Mouse (Mus musculus): ENCODE results near the gene 1810009J06Rik. TPM values are rescaled to one million over a fixed set of nuclear protein-coding genes. Genes with fewer than 3 reads are reported as not detected.
"Not testable (repeated sequence)": the region's sequence is repeated elsewhere in the genome, so short reads cannot be mapped to it uniquely, and the experiment has no call there.

1810009J06Rik gene
- not detected for total RNA-seq (2021)

GRCm38 (mm10) chr6:40964454-40964853 lies at the start of gene 1810009J06Rik:
Gene 1810009J06Rik, plus strand, starts transcription at chr6:40964754.
- not testable (repeated sequence) for DNase-seq (ENCODE audit: low spot score)

GRCm38 (mm10) chr6:40919954-40920353 lies 44.6 kb upstream of the 1810009J06Rik start:
- DNase-seq (ENCODE audit: low spot score) = no peak
- intact Hi-C loops (cut with DNase I) = no loop called here

More at GRCm38 (mm10) chr6:40964454-40964853, at the start of gene 1810009J06Rik:
- intact Hi-C loops (cut with DNase I) = not testable (repeated sequence)

GRCm38 (mm10) chr6:40940457-40940856 lies 24.1 kb upstream of the 1810009J06Rik start, which contains the start of gene 1700074P13Rik:
Gene 1700074P13Rik, minus strand, starts transcription at chr6:40940557.
- no peak for DNase-seq (ENCODE audit: low spot score)
- intact Hi-C loops (cut with DNase I) = no loop called here

DNA sequence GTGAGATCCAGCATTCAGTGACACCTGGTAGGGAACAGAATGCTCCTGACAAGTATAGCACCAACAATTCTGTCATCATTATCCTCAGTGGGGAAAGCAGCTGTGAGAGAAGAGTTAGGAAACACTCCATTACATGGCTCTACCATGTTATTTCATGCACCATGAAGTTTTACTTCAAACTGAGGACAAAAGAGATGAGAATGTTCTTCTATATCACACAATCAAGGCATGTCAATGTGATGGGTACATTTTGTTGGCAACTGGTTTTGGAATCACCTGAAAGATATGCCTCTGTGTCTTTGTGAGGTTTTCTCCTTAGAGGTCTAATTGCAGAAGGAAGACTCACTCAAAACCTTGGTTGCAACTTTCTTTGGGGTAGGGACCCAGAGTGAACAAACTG lies 12.8 kb upstream of the 1810009J06Rik start, which contains the start of gene Gm4744:
Gene Gm4744, minus strand, starts transcription at position 101 of the 400 bp plus-strand sequence.
- DNase-seq (ENCODE audit: low spot score) = no peak
- intact Hi-C loops (cut with DNase I) = no loop called here

DNA sequence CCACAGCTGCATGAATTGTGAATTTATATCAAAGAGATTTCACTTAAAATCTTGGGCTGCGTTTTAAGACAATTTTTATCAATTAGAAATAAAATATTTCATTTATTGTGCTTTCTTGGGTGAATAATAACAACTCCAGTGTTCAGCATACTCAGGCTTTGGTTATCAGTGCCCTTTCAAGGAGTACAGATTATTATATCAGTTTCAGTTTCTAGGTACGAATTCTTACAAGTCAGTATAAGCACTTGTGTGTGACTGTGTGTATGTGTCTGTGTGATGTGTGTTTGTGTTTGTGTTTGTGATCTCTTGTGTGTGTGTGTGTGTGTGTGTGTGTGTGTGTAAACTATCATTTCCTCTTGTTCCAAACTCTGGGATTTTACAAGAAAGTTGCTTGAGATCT lies 10.8 kb upstream of the 1810009J06Rik start:
- DNase-seq (ENCODE audit: low spot score) = no peak
- intact Hi-C loops (cut with DNase I) = no loop called here

GRCm38 (mm10) chr6:40999379-40999778 lies 34.8 kb downstream of the 1810009J06Rik start, which contains the start of gene Gm2663:
Gene Gm2663, minus strand, starts transcription at chr6:40999479.
- intact Hi-C loops (cut with DNase I); DNase-seq (ENCODE audit: low spot score): not testable (repeated sequence)

GRCm38 (mm10) chr6:41015065-41015464 lies 50.5 kb downstream of the 1810009J06Rik start:
- DNase-seq (ENCODE audit: low spot score) = no peak
- intact Hi-C loops (cut with DNase I) = no loop called here

Other genes with a start within 250 kb of the 1810009J06Rik start
- gene Moxd2, start 77.3 kb upstream of the 1810009J06Rik start, total RNA-seq (2021) = not detected
- gene Prss58, start 64.4 kb upstream of the 1810009J06Rik start, total RNA-seq (2021) = not detected
- gene 1700074P13Rik, start 24.2 kb upstream of the 1810009J06Rik start, total RNA-seq (2021) = not detected
- not detected for gene Gm4744, start 12.9 kb upstream of the 1810009J06Rik start, total RNA-seq (2021)
- gene Gm2663, start 34.7 kb downstream of the 1810009J06Rik start, total RNA-seq (2021) = not detected
- not detected for gene 2210010C04Rik, start 70.8 kb downstream of the 1810009J06Rik start, total RNA-seq (2021)